Mouse (Mus musculus): ENCODE measurements around the gene Kdm5b. TPM values are rescaled to one million over a fixed set of nuclear protein-coding genes. Genes with fewer than 3 reads are reported as not detected.

Gene Kdm5b
- polyA plus RNA-seq, 1 experiment, result 20.4 TPM

GRCm38 (mm10) chr1:134535054-134535453, 24.9 kb upstream of the Kdm5b start:
- Histone ChIP-seq H3K4me3 (replicated peaks; ENCODE audit: control insufficient read depth, low read depth, low read length) (no peak overlapping the region), H3K27ac (ENCODE audit: control insufficient read depth, insufficient read depth, low read depth, low read length, poor library complexity) (no peak overlapping the region), H3K4me1 (ENCODE audit: control insufficient read depth, insufficient read depth, low read length) (peaks cover 1% of the 10 kb centered on the region; the same call in 1 of the 2 replicates)
- no peak for TF ChIP-seq POLR2A (IDR thresholded peaks at IDR 0.05; ENCODE audit: borderline replicate concordance, control insufficient read depth, low read depth, low read length)
- no peak for TF ChIP-seq CTCF (IDR thresholded peaks at IDR 0.05; ENCODE audit: control insufficient read depth, insufficient read depth, low read length)
- 98% methylated on average over 1 of the region's 1 CpGs for WGBS

DNA sequence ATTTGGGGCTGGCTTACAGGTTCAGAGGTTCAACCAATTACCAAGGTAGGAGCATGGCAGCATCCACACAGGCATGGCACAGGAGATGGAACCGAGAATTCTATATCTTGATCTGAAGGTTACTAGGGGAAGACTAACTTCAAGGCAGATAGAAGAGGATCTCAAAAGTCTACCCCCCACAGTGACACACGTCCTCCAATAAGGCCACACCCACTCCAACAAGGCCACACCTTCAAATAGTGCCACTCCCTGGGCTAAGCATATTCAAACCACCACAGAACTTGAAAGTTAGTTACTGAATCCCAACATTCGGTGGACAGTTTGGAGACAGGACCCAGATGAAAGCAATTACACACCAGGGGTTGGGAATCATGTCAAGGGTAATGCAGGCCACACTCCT, 24.5 kb upstream of the Kdm5b start:
- 70% methylated on average over 3 of the region's 3 CpGs for WGBS
- no peak overlapping the region for H3K27ac ChIP-seq (ENCODE audit: control insufficient read depth, insufficient read depth, low read depth, low read length, poor library complexity)
- no peak for TF ChIP-seq POLR2A (IDR thresholded peaks at IDR 0.05; ENCODE audit: borderline replicate concordance, control insufficient read depth, low read depth, low read length)
- no peak for TF ChIP-seq CTCF (IDR thresholded peaks at IDR 0.05; ENCODE audit: control insufficient read depth, insufficient read depth, low read length)
- H3K4me1 ChIP-seq (ENCODE audit: control insufficient read depth, insufficient read depth, low read length), result peaks cover 1% of the 10 kb centered on the region; the same call in 1 of the 2 replicates
- no peak overlapping the region for H3K4me3 ChIP-seq (replicated peaks; ENCODE audit: control insufficient read depth, low read depth, low read length)

DNA sequence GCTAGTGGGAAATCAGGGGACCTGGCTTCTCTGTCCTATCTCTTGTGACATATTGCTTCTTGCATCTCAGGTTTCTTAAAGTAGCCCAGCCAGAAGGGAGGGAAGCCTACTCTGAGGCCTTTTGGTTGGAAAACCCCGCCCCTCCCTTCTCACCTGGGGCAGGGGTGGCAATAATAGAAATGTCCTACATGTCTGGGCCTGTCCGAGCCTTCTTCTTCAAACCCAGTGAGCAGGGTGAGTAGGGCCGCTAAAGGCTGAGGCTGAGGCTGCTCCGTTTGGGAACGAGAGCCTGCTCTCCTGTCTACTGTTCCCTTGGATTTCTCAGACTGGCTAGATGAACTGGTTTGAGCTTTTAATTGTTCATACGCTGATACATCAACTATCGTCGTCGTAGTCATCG, 19.4 kb upstream of the Kdm5b start:
- TF ChIP-seq CTCF (IDR thresholded peaks at IDR 0.05; ENCODE audit: control insufficient read depth, insufficient read depth, low read length) (no peak), POLR2A (IDR thresholded peaks at IDR 0.05; ENCODE audit: borderline replicate concordance, control insufficient read depth, low read depth, low read length) (no peak)
- Histone ChIP-seq H3K27ac (ENCODE audit: control insufficient read depth, insufficient read depth, low read depth, low read length, poor library complexity) (no peak overlapping the region), H3K4me1 (ENCODE audit: control insufficient read depth, insufficient read depth, low read length) (peaks cover 1% of the 10 kb centered on the region; the same call in 1 of the 2 replicates), H3K4me3 (replicated peaks; ENCODE audit: control insufficient read depth, low read depth, low read length) (no peak overlapping the region)
- WGBS, result 90% methylated on average over 10 of the region's 10 CpGs

GRCm38 (mm10) chr1:134548231-134548630, 11.7 kb upstream of the Kdm5b start:
- H3K4me3 ChIP-seq (replicated peaks; ENCODE audit: control insufficient read depth, low read depth, low read length), result no peak overlapping the region
- WGBS, result 88% methylated on average over 4 of the region's 4 CpGs
- no peak overlapping the region for H3K27ac ChIP-seq (ENCODE audit: control insufficient read depth, insufficient read depth, low read depth, low read length, poor library complexity)
- no peaks in the 10 kb centered on the region for H3K4me1 ChIP-seq (ENCODE audit: control insufficient read depth, insufficient read depth, low read length)
- no peak for TF ChIP-seq CTCF (IDR thresholded peaks at IDR 0.05; ENCODE audit: control insufficient read depth, insufficient read depth, low read length)
- no peak for TF ChIP-seq POLR2A (IDR thresholded peaks at IDR 0.05; ENCODE audit: borderline replicate concordance, control insufficient read depth, low read depth, low read length)

- WGBS, result 24% methylated on average over 7 of the region's 7 CpGs
- Histone ChIP-seq H3K4me1 (ENCODE audit: control insufficient read depth, insufficient read depth, low read length) (no peaks in the 10 kb centered on the region), H3K4me3 (replicated peaks; ENCODE audit: control insufficient read depth, low read depth, low read length) (no peak within 1 kb of the TSS), H3K27ac (ENCODE audit: control insufficient read depth, insufficient read depth, low read depth, low read length, poor library complexity) (no peak within 1 kb of the TSS)
- TF ChIP-seq POLR2A (IDR thresholded peaks at IDR 0.05; ENCODE audit: borderline replicate concordance, control insufficient read depth, low read depth, low read length), result no peak
- no peak for TF ChIP-seq CTCF (IDR thresholded peaks at IDR 0.05; ENCODE audit: control insufficient read depth, insufficient read depth, low read length)
Measured at GRCm38 (mm10) chr1:134549632-134550132, 10.3 kb upstream of the Kdm5b start, which contains the start of gene Mgat4e. Gene Mgat4e (minus strand): TSS chr1:134549682.

GRCm38 (mm10) chr1:134551869-134552268, 8.1 kb upstream of the Kdm5b start:
- 68% methylated on average over 3 of the region's 3 CpGs for WGBS
- Histone ChIP-seq H3K4me3 (replicated peaks; ENCODE audit: control insufficient read depth, low read depth, low read length) (no peak overlapping the region), H3K27ac (ENCODE audit: control insufficient read depth, insufficient read depth, low read depth, low read length, poor library complexity) (no peak overlapping the region), H3K4me1 (ENCODE audit: control insufficient read depth, insufficient read depth, low read length) (no peaks in the 10 kb centered on the region)
- no peak for TF ChIP-seq POLR2A (IDR thresholded peaks at IDR 0.05; ENCODE audit: borderline replicate concordance, control insufficient read depth, low read depth, low read length)

DNA sequence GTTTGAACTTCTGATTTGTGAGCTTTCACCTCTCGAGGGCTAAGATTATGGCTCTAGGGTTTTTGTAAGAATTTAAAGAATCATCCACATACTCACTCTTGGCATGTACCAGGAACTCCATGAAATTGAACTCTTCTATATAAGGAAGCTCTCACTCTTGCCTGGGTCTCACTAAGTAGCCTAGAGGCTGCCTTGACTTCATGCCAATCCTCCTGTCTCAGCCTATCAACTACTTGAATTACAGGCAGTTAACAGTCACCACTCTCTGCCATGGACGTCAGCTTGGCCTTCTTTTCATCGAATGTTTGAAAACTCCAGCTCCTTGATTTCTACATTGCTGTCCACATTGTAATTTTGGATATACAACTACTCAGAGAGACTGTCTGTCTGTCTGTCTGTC, 7.6 kb upstream of the Kdm5b start:
- Histone ChIP-seq H3K4me1 (ENCODE audit: control insufficient read depth, insufficient read depth, low read length) (no peaks in the 10 kb centered on the region), H3K27ac (ENCODE audit: control insufficient read depth, insufficient read depth, low read depth, low read length, poor library complexity) (no peak overlapping the region), H3K4me3 (replicated peaks; ENCODE audit: control insufficient read depth, low read depth, low read length) (no peak overlapping the region)
- TF ChIP-seq POLR2A (IDR thresholded peaks at IDR 0.05; ENCODE audit: borderline replicate concordance, control insufficient read depth, low read depth, low read length) (no peak), CTCF (IDR thresholded peaks at IDR 0.05; ENCODE audit: control insufficient read depth, insufficient read depth, low read length) (no peak)
- 64% methylated on average over 3 of the region's 3 CpGs for WGBS

GRCm38 (mm10) chr1:134555240-134555870, 4.6 kb upstream of the Kdm5b start:
- WGBS, result 54% methylated on average over 13 of the region's 13 CpGs
- TF ChIP-seq POLR2A (IDR thresholded peaks at IDR 0.05; ENCODE audit: borderline replicate concordance, control insufficient read depth, low read depth, low read length) (no peak), CTCF (IDR thresholded peaks at IDR 0.05; ENCODE audit: control insufficient read depth, insufficient read depth, low read length) (no peak)
- Histone ChIP-seq H3K4me3 (replicated peaks; ENCODE audit: control insufficient read depth, low read depth, low read length) (no peak overlapping the region), H3K4me1 (ENCODE audit: control insufficient read depth, insufficient read depth, low read length) (no peaks in the 10 kb centered on the region), H3K27ac (ENCODE audit: control insufficient read depth, insufficient read depth, low read depth, low read length, poor library complexity) (no peak overlapping the region)

All from bone marrow, adult 2 months (tissue).